Mouse (Mus musculus): ENCODE measurements around the gene Slc25a47.

Gene Slc25a47

DNA sequence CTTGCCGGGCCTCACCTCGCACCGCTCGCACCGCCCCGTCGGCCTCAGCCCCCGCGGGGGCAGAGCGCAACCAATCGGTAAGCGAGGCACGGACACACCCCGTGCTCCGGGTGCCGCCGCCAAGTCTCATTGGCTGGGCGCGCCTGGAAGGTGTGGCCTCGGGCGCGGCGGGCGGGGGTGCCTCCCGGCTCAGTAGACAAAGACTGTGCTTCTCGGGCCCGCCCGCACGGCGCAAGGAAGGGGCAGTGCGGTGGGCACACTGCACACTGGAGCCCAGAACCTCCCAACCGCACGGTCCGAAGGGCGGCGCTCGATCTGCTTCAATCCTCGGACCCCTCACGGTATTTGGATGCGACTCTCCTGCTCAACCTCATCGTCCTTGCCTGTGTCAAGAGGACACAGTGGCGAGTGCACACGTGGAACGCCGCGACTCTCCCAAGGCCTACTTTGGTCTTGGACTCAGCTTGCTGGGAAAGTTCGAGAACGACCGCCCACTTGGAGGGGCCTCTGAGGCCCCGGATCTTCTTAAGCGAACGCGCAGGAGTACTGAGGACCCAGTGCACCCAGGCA is at the start of gene Slc25a47, which contains the start of gene Slc25a29:
Slc25a47 (plus strand) TSS at position 207 of the 570 bp plus-strand sequence.
Slc25a29 (minus strand) TSS at position 44 of the 570 bp plus-strand sequence.
- DNase-seq, result peak; percentile 100

GRCm38 (mm10) chr12:108787329-108787728 is 48.5 kb upstream of the Slc25a47 start:
- DNase-seq, result no peak

GRCm38 (mm10) chr12:108792152-108792545 is 43.7 kb upstream of the Slc25a47 start:
- DNase-seq, result peak; percentile 98

GRCm38 (mm10) chr12:108792546-108793452 is 43.0 kb upstream of the Slc25a47 start, which contains the start of gene Yy1:
Gene Yy1, plus strand, starts transcription at chr12:108792973.
- DNase-seq, result peak; percentile 100

GRCm38 (mm10) chr12:108793453-108793941 is 42.3 kb upstream of the Slc25a47 start:
- peak; percentile 97 for DNase-seq

GRCm38 (mm10) chr12:108794078-108794711 is 41.7 kb upstream of the Slc25a47 start:
- peak; percentile 99 for DNase-seq

DNA sequence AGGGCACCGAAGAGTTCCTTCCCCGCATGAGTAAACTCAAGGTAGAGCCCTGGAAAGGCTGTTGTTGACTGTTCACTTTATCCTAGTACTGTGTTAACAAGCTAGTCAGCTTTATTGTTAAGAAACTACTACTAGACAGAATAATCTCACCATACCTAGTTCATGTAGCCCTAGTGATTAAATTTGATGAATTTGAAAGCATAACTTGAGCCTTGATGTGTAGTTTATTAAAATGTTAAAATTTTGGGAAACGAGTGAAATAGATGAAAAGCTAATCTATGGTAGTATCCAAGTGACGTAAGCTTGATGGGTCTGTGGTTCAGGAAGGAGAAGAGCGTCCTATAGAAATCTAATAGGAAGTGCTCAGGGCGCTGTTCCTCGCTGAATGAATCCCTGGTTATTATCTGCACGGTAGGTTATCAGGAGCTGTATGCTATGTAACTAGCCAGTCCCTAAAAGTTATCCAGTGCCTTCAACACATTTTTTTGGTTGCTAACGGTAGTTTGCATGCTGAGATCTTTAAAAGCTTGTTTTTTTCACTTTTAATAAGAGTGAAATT is 40.8 kb upstream of the Slc25a47 start:
- DNase-seq, result peak; percentile 68

GRCm38 (mm10) chr12:108801613-108802012 is 34.2 kb upstream of the Slc25a47 start:
- DNase-seq, result peak; percentile 85

GRCm38 (mm10) chr12:108804388-108804787 is 31.5 kb upstream of the Slc25a47 start:
- DNase-seq, result peak; percentile 75

- DNase-seq, result peak; percentile 63
Measured at GRCm38 (mm10) chr12:108808465-108808864, 27.4 kb upstream of the Slc25a47 start.

DNA sequence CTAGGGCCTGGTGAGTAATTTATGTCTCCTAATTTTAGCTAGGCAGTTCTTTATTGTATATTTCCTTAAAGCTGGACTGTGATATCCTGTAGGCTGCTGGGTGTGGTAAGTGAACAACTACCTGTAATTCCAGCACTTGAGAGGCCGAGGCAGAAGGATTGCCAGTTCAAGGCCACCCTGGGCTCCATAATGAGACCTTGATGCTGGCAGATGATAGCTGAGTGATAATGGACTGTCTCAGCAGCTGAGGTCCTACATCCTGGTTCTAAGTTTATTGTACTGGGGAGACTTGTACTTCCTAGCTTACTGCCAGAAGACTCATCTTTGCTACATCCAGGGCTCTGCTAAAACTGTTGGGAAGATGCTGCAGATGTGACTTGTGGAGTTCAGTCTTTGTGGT is 26.1 kb upstream of the Slc25a47 start:
- DNase-seq, result peak; percentile 81

DNA sequence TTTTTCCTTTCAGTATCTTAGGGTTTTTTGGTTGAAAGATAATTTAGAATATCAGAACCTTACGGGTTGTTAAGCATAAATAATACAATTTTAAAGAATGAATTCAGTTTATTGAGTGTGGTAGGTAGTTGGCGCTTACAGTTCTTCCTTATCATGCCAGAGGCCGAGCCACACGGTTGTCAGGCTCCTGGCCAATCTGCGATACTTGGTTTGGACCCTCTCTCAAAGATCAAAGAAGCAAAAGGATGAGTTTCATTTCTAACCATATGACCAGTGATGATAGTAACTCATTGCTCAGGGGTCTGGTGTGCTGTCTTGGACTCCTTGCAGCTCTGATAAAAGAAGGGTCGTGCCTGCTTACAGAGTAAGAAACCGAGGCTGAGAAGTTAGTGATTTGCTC is 25.5 kb upstream of the Slc25a47 start:
- DNase-seq, result peak; percentile 82

- peak; percentile 81 for DNase-seq
Measured at GRCm38 (mm10) chr12:108811133-108811532, 24.7 kb upstream of the Slc25a47 start.

DNA sequence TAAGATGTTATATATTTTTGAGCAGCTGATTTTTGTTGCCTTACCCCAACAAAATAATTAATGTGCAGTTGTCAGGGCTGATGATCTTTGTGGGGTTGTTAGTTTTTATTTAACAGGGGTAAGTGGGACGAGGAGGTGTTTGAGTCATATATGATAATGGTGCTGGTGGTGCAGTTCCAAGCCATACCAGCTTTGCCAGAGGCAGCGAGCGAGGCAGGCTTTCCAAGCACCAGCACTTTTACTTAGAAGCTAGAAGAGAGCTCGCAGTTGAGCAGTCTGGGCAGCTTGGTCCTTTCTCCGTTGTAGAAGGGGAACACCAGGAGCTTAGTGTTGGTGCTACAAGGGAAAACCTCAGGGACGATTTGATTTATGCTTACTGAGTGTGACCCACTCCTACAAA is 23.4 kb upstream of the Slc25a47 start:
- peak; percentile 45 for DNase-seq

DNA sequence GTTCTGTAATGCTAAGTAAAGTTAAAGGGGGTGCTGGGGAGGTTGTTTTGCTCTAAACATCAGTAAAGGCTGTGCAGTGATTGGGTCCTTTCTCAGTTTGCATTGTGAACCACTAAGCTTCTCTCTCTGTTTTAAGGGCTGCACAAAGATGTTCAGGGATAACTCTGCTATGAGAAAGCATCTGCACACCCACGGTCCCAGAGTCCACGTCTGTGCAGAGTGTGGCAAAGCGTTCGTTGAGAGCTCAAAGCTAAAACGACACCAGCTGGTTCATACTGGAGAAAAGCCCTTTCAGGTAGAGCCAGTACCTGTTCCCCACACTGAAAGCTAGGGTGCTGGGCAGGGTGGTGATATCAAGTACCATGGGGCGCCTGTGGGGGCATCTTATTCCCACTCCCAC is 21.4 kb upstream of the Slc25a47 start:
- peak; percentile 70 for DNase-seq

- peak; percentile 86 for DNase-seq
Measured at GRCm38 (mm10) chr12:108816569-108816968, 19.3 kb upstream of the Slc25a47 start.

DNA sequence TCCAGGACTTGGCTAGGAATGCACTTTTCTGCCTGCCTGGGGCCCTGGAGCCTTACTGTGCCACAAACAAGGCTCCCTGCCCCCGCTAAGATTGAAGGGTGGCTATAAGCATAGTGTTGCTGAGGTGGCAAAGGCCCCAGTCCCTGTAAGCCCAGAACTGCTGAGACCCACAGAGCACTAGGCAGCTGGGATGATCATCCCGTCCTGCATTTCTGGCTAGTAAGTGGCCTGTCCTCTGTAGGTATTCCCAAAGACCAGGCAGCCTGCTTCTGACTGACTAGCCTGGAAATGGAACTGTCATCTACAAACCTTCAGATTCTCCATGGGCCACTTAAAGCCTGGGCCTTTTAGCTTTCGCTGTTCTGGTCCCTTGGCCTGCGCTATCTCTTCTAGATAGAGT is 15.4 kb upstream of the Slc25a47 start:
- peak; percentile 85 for DNase-seq

DNA sequence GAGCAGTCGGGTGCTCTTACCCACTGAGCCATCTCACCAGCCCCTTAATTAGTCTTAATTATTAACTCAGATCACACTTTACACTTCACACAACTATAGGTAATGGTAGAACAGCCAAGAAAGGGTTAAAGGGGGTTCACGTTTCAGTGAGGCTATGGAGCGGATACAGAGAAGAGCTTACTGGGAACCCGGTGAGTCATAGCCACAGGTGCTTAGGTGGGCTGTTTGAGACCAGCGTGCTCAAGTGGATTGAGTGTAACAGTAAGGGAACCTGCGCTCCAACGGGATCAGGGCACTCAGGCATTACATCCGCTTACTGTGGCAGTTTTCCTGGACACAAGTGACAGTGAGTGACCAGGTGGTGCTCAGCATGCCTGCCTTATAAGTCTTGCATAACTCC is 12.8 kb upstream of the Slc25a47 start:
- DNase-seq, result no peak

- peak; percentile 76 for DNase-seq
Measured at GRCm38 (mm10) chr12:108824225-108824874, 11.5 kb upstream of the Slc25a47 start.

- DNase-seq, result peak; percentile 77
Measured at GRCm38 (mm10) chr12:108825561-108826224, 10.2 kb upstream of the Slc25a47 start.

DNA sequence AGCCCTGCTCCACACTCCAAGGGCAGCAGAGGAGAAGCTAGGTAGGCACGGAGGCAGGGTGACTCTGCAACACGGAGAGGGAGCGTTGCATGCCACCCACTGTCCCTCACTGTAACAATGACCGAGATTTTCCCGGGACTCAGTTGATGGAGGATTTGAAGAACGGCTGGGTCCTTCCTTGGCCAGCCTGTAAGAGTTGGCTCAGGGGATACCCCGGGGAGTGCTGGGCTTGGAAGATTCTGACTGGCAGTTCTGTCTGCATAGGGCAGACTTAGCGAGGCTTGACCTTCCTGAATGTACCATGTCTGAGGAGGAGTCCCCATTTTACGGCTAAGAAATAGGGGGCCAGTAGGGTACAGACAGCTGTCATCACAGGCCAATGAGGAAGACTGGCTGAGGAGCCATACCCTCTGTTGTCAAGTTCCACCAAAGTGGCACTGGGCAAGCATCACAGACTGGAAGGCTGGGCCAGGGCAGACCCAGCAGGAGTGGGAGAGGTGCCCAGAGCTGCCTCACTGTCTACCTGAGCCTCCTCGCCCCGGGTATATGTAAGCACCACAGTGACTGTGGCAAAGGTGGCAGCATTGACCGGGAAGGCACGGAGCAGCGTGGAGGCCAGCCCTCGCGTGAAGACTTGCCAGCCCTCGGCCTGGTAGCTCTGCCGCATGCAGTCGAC is 9.4 kb upstream of the Slc25a47 start:
- DNase-seq, result peak; percentile 84
